Mouse (Mus musculus): ENCODE data around the gene Tomm6.
A peak's percentile ranks its signal among the peaks of the same experiment; 100 is the strongest.

The Tomm6 gene

DNA sequence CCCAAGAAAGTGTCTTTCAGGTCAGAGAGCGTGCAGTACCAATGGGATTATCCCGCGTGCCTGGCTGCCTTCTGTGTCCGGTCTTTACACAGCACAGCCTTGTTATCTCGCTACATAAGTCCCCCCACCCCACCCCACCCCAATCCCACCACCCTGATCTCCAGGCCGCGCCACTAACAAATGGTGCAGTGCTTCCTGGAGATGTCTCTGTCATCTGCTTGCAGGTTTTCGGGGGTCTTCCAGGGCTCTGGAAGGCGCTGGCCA is at the start of gene Tomm6:
Gene Tomm6 (minus strand): TSS at position 43 of the 264 bp plus-strand sequence.
- DNase-seq (ENCODE audit: low read depth), result no peak

DNA sequence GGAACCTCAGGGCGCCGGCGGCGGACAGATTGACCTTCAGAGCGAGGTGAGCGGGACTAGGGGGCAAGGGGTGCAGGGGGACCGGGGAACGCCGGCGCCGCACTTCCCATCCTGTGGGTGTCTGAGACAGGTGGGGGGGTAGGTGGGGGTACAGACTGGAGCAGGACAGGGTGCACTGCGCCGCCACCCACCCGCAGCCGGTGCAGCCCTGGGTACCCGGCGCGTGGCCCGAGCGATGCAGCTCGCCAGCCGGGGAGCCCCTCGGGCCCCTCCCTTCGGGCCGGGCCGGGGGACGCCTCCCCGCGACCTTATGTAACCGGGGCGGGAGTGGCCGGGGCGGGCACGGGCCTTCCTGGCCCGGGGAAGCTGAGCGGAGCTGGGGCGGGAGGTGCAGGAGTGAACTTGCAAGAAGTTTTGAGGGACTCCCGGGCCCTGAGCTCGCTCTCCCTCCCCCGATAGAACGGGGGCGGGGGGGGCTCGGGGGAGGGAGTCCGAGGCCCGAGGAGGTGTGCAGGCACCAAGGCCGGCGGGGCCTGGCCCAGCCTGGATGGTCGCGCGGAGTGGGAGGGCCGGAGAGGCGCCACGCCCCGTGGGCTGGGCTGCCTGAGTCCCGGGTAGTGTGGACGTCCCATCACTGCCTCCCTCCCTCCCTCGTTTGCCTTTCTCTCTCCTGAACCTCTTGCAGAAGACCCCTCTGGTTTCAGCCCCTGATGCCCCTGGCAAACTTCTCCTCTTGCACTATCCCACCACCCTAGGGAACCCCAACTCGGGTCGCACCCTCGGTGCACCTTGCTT is 49.3 kb upstream of the Tomm6 start:
- peak; percentile 91 for DNase-seq (ENCODE audit: low read depth)

DNA sequence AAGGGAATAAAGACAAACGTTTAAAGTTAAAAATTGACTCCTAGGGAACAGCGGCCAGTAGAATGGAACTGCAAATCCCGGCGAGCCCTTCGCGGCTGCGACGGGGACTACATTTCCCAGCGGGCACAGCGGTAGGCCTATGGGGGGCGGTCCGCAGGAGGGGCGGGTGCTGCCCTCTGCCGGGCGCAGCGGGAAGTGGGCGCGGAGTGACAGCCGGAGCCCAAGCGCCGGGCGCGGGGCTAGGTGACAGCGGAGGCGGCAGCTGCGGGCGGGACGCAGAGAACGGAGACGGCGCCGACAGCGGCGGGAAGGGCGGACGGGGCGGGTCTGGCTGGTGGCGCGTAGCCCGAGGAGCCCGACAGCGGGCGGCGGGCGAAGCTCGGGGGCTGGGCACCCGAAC is 48.7 kb upstream of the Tomm6 start, which contains the start of gene Tfeb:
Gene Tfeb (plus strand): TSS at position 175 of the 400 bp plus-strand sequence.
- DNase-seq (ENCODE audit: low read depth), result peak; percentile 95

DNA sequence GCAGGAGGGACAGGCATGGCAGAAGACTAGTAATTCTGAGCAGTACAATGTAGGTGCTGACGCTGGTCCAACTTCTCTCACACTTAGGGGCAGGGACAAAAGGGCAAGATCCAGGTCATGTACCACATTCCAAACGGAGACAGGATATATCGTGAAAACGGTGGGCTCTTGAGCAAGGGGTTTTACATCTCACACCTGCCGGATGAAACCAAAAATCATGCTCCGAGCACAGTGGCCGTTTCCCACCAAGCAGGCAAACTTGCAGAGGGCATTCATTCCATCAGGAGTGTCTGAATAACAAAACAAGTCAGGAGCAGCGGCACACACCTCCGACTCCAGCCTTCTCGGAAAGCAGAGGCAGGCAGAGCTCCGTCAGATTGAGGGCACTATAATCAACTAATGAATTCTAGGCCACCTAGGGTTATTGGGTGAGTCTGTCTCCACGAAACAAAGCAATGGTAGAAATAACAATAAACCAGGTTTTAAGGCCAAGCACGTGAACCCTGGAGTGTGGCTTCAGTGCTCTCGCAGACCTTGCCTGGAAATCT is 47.4 kb upstream of the Tomm6 start:
- no peak for DNase-seq (ENCODE audit: low read depth)

DNA sequence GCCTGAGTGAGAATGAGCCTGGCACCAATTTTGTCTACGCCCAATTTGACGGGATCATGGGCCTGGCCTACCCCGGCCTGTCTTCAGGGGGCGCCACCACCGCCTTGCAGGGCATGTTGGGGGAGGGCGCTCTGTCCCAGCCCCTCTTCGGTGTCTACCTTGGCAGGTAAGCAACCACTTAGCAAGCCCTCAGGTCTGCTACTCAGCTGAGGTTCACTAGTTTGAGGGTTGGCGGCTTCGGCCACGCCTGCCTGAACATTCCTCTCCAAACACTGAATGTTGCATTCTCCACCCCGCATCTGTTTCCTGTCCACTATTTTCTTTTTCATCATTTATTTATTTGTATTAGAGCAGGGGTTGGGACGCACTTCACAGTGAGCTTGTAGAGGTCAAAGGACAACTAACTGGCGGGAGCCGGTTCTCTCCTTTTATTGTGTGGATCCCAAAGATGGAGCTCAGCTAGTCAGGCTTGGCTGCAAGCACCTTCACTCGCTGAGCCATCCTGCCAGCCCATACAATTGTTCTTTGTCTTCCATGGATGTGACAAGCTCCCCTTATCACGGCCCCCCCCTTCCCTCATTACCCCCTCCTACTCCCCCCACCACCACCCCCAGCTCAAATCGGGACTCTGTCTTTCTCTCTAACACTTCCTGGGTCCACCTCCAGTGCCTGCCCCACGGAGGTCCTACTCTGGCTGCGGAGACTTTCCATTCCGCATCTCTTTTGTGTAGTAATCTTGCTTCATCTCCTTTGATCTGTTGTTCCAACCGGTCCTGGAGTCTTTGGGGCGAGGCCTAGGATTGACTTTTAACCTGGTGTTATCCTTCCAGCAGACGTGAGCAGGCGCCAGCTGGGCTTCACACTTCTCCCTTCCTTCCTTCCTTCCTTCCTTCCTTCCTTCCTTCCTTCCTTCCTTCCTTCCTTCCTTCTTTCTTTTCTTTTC is 42.7 kb upstream of the Tomm6 start:
- DNase-seq (ENCODE audit: low read depth), result no peak

DNA sequence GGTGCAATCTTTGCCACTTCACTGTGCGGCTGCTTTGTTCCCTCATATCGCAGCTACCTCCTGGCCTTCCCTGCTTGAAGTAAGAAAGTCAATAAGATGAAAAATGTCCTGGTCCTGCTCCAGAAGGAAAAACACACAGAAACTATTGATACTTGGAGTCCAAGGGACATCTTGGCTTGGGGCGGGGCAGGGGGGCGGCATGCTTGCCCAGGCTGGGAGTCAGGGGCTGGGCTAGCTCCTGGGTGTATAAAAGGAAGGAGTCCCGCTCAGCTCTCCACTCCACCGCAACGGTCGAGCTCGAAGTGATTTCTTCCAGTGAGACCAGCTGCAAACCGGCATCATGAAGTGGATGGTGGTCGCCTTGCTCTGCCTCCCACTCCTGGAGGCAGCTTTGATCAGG is 38.4 kb upstream of the Tomm6 start, which contains the start of gene Pgc:
Gene Pgc (plus strand): TSS at position 277 of the 400 bp plus-strand sequence.
- no peak for DNase-seq (ENCODE audit: low read depth)

DNA sequence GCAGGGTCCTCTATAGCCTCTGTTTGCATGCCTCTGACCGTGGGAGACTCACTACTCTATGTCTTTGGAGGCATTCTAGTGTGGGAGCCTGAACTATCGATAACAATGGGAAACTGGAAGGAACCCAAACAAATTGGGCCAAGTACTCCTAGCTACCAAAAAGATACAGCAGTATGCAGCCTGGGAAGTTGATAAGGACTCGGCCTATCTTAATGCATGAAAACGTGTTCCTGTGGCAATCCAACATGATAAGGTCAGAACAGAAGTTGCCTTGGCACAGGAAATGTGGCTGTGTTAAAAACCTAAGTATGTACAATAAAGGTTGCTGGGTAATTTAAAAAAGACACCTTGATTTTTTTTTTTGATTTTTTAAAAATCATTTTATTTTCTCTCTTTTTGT is 33.0 kb upstream of the Tomm6 start:
- no peak for DNase-seq (ENCODE audit: low read depth)

DNA sequence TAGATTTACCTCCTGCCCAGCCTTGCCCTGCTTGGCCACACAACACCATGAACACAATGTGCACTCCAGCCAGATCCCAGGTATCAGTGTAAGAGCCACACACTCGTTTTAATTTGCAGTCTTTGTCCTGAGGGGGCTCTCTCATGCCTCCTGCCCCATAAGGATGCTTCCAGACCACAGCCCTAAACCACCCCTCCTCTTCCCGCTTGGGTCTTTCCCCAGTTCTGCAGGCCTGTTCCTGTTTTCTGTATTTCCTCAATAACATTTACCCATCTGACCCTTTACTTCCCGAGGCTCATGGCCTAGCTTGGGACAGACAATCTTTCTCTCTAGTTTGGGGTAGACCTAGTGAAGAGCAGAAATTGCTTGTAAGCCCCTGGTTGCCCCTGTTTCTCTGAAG is 26.9 kb upstream of the Tomm6 start:
- DNase-seq (ENCODE audit: low read depth), result no peak

DNA sequence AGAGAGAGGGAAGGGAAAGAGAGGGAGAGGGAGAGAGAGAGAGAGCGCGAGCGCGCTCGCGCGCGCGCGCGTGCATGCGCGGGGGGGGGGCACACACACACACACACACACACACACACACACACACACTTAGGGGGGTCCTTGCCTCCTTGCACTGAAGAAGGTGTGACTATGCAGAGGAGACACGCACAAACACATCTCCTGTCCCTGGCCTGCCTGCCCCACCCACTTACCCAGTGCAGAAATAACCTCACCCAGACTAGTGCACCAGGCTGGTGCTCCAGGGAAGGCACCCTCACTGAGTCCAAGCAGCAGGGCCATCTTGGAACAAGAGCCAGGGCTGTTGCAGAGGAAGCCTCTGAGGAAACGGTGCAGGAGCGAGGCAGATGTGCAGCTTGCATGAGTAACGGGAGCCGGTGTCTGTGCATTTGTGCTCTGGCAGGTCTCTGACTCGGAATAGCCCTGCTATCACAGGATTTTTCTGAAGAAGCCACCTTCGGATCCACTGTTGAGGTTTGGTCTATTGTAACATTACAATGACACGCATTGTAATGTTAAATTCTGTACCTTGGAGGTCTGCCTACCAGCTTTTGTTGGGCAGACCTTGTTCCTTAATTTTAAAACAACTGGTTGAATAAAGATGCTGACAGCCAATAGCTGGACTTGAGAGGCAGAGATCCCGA is 24.8 kb upstream of the Tomm6 start:
- DNase-seq (ENCODE audit: low read depth), result no peak

DNA sequence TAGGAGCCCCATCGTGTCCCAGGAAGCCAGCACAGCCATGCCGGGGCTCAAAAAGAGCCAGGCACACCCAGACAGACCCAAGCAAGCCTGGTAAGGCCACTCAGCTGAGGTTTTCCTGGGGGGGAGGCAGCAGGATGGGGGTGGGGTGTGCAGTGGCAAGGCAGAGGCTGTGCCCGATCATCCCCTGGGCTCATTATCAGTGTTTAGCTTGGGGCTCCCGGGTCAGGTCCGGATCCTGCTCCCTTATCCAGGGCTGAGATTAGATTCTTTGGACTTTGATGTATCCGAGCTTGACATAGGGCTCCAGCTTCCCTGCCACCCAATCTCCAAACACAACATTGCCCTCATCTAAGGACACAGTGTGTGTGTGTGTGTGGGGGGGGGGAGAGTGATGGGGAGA is 23.7 kb upstream of the Tomm6 start:
- no peak for DNase-seq (ENCODE audit: low read depth)

DNA sequence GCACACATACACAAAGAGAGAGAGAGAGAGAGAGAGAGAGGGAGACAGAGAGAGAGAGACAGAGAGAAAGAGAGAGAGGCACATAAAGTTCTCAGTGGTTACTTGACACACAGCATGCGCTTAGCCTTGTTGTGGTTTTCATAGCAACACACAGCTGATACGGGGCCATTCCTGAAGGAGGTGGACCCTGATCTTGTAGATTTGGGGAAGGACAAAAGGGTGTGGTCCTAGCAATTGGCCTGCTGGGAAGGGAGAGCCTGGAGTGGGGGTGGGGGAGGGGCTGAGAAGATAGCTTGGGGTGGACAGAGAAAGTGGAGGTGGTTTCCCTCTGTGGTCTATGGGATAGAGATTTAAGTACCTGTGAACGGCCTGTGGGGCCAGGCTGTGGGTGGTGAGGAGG is 21.9 kb upstream of the Tomm6 start:
- DNase-seq (ENCODE audit: low read depth), result no peak

DNA sequence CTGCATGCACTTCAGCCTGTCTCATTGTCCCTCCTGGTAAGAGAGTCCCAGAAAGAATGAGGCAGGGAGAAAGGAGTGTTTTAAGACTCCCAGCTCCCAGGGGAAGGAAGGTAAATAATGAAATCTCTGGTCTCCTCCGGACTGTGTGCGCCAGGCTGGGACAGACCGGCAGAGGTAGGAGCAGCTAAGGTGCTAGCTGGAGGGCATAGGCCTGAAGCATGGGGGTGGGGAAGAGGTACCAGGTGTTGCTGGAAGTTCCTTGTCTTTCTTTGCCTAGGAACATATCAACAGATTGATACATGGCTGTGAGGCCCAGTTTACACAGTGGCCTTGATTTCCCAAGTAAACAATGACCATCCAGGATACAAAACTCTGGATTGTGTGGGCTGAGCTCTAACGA is 20.8 kb upstream of the Tomm6 start:
- DNase-seq (ENCODE audit: low read depth), result no peak

DNA sequence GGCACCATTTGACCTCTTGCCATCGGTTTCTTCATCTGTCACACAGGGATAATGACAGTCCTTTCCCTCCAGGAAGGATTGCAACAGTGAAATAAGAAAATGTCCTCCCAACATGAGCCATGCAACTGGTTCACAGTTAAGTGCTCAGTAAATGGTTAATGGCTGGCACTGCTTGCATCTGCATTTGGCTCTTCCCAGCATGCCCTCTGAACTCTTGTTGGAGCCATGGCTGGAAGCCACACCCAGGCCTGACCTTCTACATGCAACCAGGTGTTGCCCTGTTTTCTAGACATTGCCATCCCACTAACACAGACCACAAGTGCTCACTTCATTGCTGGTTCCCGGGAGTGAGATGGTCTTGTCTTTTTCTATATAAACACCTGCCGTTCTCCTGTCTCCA is 19.8 kb upstream of the Tomm6 start:
- no peak for DNase-seq (ENCODE audit: low read depth)

DNA sequence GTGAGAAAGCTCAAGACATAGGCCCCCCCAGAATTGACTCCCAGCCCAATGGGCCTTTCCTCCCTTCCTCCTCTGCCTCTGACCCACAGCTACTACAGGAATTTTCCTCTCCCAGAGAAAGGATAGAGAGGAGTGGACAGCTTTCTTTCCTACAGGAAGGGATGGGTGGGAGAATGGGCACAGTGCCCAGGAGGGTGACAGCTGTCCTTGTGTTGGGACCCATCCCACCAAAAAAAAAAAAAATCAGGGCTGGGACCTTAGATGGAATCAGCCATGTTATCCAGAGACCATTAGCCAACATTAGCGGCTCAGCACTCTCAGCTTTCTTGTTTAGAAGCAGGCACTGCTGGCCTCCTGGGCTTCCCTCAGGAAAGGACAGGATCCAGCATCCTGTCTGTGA is 18.0 kb upstream of the Tomm6 start:
- no peak for DNase-seq (ENCODE audit: low read depth)

DNA sequence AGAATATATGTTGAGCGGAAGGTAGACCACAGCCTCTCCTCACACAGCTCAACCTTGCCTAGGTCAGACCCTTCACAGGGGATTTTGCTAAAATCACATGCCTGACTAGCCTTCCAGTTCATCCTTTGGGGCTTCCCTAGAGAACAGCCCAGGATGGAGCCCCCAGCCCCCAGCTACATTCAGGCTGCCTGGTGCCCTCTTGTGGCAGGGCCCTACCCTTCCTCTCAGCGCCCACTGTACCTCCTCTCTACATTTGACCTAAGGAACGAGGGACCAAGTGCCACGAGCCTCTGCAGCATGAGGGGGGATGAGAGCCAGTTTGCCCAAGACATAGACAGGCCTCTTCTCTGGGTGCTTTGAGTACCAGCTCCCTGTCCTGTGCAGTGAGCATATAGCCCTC is 16.5 kb upstream of the Tomm6 start:
- no peak for DNase-seq (ENCODE audit: low read depth)

DNA sequence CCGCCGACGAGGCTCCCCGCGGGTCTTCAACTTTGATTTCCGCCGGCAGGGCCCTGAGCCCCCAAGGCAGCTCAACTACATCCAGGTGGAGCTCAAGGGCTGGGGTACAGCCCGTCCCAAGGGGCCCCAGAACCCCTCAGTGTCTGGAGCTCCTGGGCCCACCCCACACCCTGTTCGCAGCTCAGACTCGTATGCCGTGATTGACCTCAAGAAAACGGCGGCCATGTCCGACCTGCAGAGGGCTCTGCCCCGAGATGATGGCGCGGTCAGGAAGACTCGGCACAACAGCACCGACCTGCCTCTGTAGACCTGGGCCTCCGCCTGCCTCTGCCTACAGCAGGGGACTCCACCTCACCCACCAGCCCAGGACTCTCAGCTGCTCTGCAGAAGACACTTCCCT is 15.4 kb upstream of the Tomm6 start:
- no peak for DNase-seq (ENCODE audit: low read depth)

DNA sequence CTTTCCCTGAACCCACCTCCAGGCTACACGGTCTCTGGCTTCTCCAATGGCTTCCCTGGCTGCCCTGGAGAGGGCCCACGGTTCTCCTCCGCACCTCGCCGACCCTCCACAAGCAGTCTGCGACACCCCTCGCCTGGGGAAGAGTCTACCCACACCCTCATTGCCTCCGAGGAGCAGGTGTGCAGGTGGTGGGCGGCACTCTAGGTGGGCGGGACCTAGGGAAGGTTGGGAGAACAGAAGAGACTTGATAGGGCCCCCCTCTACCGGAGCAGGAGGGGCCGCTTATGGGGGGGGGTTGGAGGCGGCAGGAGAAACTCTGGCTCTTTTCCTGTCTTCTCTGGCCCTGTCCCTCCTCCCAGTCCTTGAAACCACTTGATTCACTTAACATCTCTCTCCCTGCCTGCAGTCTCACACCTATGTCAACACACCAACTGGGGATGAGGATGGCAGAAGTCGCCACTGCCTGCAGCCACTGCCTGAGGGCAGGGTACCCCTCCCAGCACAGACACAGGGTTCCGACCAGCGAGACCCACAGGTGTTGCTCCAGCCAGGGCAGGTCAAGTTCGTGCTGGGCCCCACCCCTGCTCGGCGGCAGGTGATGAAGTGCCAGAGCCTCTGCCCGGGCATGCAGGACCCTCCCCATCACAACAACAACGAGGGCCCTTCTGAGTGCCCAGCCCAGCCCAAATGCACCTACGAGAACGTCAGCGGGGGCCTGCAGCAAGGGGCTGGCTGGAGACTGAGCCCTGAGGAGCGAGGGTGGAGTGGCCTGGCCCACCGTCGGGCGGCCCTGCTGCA is 14.6 kb upstream of the Tomm6 start:
- DNase-seq (ENCODE audit: low read depth), result no peak

DNA sequence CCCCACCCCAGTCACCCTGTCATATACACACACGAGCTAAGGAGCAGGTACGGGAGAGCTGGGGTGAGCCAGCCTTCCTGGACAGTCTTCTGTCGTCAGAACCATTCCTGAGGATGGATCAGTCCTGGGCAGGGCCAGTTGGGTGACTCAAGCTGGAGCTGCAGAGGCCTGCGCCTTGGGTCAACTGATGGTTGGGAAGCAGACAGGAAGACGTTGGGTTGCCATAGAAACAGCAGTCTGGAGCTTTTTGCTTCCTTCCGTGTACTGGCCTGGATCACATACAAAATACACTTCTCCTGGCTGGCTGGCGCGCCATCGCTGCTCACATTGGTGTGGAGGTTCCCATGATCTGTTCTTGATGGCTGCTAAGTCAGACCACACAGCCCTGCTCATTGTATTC is 13.6 kb upstream of the Tomm6 start:
- no peak for DNase-seq (ENCODE audit: low read depth)

DNA sequence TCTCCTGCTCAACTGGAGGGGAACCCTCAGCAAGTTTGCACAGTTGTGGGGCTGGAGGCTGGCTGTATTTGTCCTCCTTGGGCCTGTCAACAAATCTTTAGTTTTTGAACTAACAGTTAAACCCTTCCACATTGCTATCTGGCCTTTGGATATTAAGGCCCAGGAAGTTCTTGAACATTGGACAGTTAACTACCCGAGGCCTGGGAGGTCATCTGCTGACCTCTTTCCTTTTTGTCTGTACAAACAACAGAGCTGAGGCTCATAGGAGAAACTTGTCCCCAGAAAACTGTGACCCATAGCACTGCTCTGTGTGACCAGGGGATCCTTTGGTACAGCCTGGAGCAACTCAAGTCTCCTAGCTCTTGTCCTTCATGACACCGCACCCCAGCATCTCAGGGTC is 10.9 kb upstream of the Tomm6 start:
- DNase-seq (ENCODE audit: low read depth), result no peak

DNA sequence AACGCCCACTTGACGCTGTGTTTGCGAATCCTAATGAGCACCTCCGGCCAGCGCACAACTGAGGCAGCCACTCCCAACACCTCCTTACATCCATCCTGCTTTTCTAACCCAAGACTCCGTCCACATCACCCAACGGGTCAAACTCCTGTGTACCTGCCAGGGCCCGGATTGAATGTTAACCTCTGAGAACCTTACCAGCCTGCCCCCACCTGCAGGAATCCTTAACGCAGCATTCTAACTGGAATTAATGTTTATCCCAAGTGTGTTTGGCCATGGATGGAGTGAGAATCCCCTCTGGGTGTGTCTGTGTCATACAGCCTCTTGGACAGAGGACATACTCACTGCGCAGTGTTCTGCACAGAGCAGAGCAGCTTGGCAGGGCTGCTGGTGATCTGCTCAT is 10.0 kb upstream of the Tomm6 start:
- no peak for DNase-seq (ENCODE audit: low read depth)

DNA sequence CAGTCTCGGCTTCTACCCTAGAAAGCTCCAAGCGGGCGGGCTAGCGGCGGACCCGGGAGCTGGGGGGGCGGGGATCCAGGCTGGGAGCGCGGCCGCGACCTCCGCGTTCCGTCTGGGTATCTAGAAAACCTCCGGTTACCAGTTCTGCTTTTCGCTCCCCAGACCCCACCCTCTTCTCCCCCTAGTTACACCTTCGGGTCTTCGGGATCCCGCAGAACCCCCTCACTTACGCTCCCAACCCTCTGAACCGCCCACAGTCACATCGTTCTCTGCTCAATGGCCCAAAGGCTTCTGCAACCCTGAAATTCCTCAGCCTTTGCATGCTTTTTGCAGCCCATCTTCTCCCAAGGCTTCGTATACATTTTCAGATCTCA is 7.1 kb upstream of the Tomm6 start:
- peak; percentile 32 for DNase-seq (ENCODE audit: low read depth)
